Mouse (Mus musculus) embryonic fibroblast, embryonic 13.5 days (primary cell): ENCODE results near the gene Tbc1d14.

ENCODE experiments used
- CTCF ChIP-seq: IDR thresholded peaks from 2 replicates; pipeline ENCODE4 v1.5.1; 2011; ENCODE audit warnings: mild to moderate bottlenecking, control low read depth, low read length, moderate library complexity, borderline replicate concordance; ENCODE audit not compliant: insufficient read depth
- POLR2A ChIP-seq: IDR thresholded peaks from 2 replicates; pipeline ENCODE4 v1.6.1; 2011; ENCODE audit warnings: low read depth, mild to moderate bottlenecking, control low read depth, low read length, moderate library complexity

DNA sequence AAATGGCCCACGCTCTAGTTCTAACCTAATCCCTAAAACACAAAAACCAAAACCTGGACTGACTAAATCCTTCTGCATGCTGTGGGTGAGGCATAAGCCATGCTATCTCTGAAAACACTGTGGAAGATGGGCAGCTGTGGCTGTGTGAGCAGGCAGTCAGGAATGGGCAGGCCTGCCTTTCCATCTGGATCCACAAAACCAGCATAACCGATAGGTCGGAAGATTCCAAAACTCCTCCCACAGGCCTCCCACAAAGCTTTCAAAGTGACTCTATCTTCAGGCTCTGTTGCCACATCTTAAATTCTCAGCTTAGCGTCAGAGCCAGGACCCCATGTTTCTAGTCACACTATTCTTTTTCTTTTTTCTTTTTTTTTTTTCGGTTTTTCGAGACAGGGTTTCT, 99.2 kb downstream of the Tbc1d14 start:
- TF ChIP-seq CTCF (no peak), POLR2A (no peak)
